Mouse (Mus musculus) heart, postnatal 4 days (tissue): Measurements from ENCODE around the gene Myo1a. TPM values are rescaled to one million over a fixed set of nuclear protein-coding genes. Genes with fewer than 3 reads are reported as not detected.

Experiments
- DNase-seq: peaks from one replicate; pipeline ENCODE4 v3.0.0; 2021
- total RNA-seq, 2 experiments: library from RNA; stranded (reverse); gene quantifications; 2 replicates each; pipeline ENCODE4 v1.2.3; 2021

The Myo1a gene
- total RNA-seq, 2 experiments from 2014 or later = 0.10 to 0.36 TPM

DNA sequence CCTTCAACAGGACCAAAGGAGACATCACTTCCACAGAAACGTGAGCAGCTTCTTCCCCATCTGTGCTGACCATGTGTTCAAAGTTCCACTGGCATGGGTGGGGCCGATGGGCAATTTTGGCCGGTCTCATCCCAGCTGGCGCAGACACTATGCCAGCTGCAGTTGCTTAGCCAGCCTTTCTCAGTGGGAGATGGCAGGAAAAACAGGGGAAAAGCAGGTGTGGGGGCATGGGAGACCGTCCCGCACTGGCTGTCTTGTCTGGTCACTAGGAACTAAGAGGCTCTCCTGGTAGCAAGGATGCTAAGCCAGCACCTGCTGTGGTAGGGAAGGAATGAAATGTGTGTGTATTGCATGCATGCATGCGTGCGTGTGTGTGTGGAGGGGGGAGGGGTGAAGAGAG lies 23.5 kb downstream of the Myo1a start:
- DNase-seq = no peak

- no peak for DNase-seq
Measured at GRCm38 (mm10) chr10:127730285-127730932, 25.4 kb downstream of the Myo1a start.

GRCm38 (mm10) chr10:127730933-127731310 lies 26.0 kb downstream of the Myo1a start:
- no peak for DNase-seq

GRCm38 (mm10) chr10:127731397-127731796 lies 26.4 kb downstream of the Myo1a start:
- no peak for DNase-seq

- peak; percentile 41 for DNase-seq
Measured at GRCm38 (mm10) chr10:127734434-127734833, 29.5 kb downstream of the Myo1a start.

DNA sequence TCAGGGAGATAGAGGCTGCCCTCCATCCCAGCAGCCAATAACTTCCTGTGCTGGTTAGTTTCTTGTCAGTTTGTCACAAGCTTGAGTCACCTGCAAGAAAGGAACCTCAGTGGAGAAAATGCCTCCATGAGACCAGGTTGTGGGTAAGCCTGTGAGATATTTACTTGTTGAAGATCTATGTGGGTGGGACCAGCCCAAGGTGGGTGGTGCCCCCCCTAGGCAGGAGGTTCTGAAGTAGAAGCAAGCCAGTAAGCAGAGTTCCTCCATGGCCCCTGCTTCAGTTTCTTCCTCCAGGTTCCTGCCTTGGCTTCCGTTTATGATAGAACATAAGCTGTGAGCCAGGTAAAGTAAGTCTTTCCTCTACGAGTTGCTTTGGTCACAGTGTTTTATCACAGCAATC lies 31.3 kb downstream of the Myo1a start:
- DNase-seq = no peak

GRCm38 (mm10) chr10:127736916-127737315 lies 31.9 kb downstream of the Myo1a start:
- no peak for DNase-seq

DNA sequence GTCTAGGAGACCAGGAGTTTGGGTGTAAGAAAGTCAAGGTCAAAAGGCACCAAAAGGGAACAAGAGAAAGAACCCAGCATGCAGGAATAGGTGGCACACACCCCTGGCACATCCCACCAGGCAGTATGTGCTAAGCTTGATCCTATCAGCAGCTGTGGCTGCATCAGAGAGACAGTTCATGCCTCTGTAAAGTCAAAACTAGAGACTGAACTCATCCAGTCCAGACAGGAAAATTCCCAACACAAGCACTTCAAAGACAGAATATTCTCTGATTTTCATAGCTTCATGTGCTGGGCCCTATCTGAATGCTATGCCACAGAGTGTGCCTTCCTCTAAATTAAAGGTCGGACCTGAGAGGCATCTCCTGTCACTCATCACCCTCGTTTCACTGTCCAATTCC lies 32.6 kb downstream of the Myo1a start:
- no peak for DNase-seq

DNA sequence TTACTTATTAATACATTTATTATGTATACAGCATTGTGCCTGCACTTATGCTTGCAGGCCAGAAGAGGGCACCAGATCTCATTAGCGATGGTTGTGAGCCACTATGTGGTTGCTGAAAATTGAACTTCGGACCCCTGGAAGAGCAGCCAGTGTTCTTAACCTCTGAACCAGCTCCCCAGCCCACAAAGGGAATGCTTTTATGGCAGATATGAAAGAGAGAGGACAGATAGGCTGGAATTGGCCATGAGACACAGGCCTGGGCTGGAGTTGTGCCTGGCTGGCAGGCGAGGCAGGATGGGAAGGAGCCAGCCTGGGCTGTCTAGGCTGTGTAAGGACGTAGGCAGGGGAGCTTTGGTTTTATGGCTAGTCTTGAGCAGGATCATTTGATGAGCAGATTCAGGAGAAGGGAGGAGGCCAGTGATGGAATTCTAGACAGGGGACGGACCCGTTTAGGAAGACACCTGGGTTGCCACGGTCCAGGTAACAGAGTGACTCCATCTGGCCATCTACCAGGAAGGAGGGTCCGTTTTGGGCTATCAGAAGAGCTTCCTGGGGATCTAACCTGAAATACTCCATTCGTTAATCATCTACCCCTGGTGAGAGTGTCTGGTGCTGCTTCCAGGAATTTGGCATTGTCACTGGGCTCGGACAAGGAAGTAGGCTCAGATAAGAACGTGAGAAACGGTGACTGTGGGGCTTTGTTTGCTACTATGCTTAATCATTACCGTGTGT lies 33.3 kb downstream of the Myo1a start:
- peak; percentile 61 for DNase-seq

- peak; percentile 90 for DNase-seq
Measured at GRCm38 (mm10) chr10:127739083-127739660, 34.2 kb downstream of the Myo1a start, which contains the start of gene Zbtb39. Gene Zbtb39, plus strand, starts transcription at chr10:127739538.

DNA sequence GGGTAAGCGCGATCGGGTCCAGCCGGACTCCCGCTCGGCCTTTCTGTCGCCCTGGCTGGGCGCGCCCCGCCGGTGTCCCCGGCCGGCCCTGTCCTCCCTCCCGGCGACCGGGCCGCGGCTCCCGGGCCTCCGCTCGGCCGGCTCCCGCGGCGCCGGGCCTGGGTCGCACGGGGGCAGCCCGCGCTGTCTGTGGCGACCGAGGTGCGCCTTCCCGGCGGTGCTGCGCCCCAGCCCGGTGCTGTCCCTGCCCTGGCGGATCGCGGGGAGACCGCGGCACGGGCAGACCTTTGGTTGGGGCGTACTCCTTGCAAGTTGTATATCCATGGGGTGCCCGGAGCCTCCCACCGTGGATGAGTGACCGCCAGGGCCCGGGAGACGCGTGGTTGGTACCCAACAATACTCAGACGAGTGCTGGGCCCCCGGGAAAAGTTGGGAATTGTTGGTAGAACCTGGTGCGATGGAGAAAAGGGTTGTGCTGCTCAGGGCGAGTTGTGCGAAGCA lies 34.7 kb downstream of the Myo1a start:
- peak; percentile 49 for DNase-seq

DNA sequence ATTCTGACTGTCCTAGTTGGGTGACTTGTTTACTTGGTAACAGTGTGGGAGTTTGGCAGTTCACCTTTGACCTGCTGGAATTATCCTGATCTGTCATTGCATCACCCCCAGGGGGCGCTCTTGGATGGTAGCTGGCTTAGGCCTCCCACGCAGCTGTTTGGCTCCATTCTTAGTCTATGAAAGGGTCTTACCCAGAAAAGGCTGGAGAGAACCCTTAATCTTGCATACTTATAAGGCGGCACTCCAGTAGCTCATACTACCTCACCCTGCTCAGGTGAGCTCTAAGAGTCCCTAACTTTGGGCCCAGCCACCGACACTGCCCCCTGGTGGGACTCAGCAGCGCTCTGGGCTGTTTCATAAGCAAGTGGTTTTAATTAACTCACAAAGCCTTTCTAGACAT lies 39.7 kb downstream of the Myo1a start:
- DNase-seq = peak; percentile 69

GRCm38 (mm10) chr10:127745886-127746285 lies 40.9 kb downstream of the Myo1a start:
- no peak for DNase-seq

- DNase-seq = no peak
Measured at GRCm38 (mm10) chr10:127747254-127747653, 42.3 kb downstream of the Myo1a start.

DNA sequence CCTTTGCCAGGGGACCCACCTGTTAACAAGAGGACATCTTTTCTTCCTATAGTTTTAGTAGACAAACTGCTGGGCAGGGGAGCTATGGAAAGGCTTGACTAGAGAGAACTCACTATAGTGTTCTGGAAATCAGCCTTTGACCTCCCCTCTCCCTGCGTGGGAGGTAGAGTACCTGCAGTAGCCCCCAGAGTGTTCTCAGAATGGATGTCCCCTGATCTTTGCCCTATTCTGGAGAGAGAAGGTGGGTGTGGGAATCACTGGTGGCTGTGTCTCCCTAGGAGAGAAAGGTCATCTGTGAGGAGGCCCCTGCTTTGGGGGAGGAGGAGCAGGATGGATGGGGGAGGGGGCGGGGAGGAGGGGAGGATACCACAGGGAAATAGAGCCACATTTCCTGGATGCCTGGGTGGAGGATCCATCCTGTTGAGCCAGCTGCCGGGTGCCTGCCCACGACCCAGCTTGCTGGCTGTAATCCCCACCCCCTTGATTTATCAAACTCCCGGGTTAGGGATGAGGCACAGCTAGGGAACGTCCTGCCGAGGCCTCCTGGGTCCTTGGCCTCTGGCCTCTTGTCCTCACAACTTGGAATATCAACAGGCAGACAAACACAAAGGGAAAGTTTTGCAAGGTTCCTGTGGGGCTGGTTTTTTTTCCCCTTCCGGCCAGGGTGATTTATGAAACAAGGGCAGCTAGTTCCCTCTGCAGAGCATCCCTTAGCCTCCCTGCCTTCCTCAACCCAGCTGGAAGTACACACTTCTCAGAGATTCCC lies 44.1 kb downstream of the Myo1a start:
- DNase-seq = peak; percentile 36

- no peak for DNase-seq
Measured at GRCm38 (mm10) chr10:127750136-127750777, 45.3 kb downstream of the Myo1a start.

- peak; percentile 54 for DNase-seq
Measured at GRCm38 (mm10) chr10:127751548-127751947, 46.6 kb downstream of the Myo1a start, which contains the start of gene Gpr182. Gene Gpr182, minus strand, starts transcription at chr10:127751732.

DNA sequence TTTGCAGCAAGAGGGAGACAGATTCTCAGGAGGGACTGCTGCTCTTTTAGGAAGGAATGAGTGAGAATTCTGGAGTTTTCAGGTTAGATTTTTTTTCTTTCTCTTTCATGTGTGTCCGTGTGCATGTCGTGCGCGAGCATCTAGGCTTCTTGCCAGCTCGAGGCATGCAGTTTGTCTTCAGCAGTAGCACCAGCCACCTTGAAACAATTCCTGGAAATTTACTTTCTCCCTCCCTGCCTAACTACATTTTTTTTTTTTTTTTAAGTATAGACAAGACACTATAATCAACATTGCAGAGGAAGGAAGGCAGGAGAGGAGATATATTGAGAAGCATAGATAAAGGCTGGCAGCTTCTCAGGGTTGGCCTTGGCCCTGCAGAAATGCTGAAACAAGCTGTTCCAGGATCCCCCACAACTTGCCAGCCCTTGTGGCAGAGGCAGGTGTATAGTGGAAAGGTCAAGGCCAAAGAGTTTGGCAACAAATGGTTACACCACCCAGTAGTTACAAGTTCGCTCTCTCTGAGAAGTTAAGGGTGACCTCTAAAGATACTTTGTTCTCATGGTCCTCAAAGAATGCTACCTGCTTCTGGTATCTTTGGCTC lies 49.7 kb downstream of the Myo1a start:
- peak; percentile 54 for DNase-seq

- no peak for DNase-seq
Measured at GRCm38 (mm10) chr10:127755246-127755645, 50.3 kb downstream of the Myo1a start.

- DNase-seq = peak; percentile 50
Measured at GRCm38 (mm10) chr10:127755770-127756468, 50.9 kb downstream of the Myo1a start.
